Mouse (Mus musculus) bone marrow, adult 2 months (tissue): ENCODE data around the gene Tbxa2r.

ENCODE experiments used
- CTCF ChIP-seq: fragments of 200-500 bp; IDR thresholded peaks from 2 replicates; pipeline ENCODE4 v1.5.1; 2011; ENCODE audit warnings: low read length, control low read depth; ENCODE audit not compliant: control insufficient read depth, insufficient read depth
- POLR2A ChIP-seq: fragments of 200-500 bp; IDR thresholded peaks from 2 replicates; pipeline ENCODE4 v1.6.1; 2011; ENCODE audit warnings: low read depth, mild to moderate bottlenecking, control low read depth, low read length, borderline replicate concordance; ENCODE audit not compliant: control insufficient read depth

- TF ChIP-seq CTCF (no peak), POLR2A (no peak)
These were observed 38.1 kb downstream of the Tbxa2r start for GRCm38 (mm10) chr10:81366477-81367206.
